Mouse (Mus musculus) G1E (cell line): Measurements from ENCODE around the gene Orai1. TPM values are rescaled to one million over a fixed set of nuclear protein-coding genes. Genes with fewer than 3 reads are reported as not detected.

Experiments used
- ATAC-seq: 2 replicates; pipeline ENCODE4 v1.8.0; 2016; ENCODE audit warnings: mild to moderate bottlenecking; ENCODE audit not compliant: insufficient number of reproducible peaks, poor library complexity, low FRiP score, severe bottlenecking; ENCODE audit errors: extremely low read depth
- DNase-seq: peaks from one replicate; pipeline ENCODE4 v3.0.0; 2012; ENCODE audit warnings: low spot score
- H3K27me3 ChIP-seq: 2 replicates; pipeline ENCODE4 v1.6.1; 2012; ENCODE audit warnings: mild to moderate bottlenecking, low read length, inconsistent platforms; ENCODE audit not compliant: insufficient read depth
- H3K36me3 ChIP-seq: replicated peaks from 2 replicates; pipeline ENCODE3; 2012; ENCODE audit warnings: mild to moderate bottlenecking, inconsistent platforms
- H3K4me1 ChIP-seq: 2 replicates; pipeline ENCODE4 v1.6.1; 2012; ENCODE audit warnings: low read depth, low read length, inconsistent platforms, mixed read lengths; ENCODE audit not compliant: insufficient read depth
- H3K4me3 ChIP-seq: 2 replicates; pipeline ENCODE4 v1.5.1; 2012; ENCODE audit warnings: low read depth, mild to moderate bottlenecking, inconsistent platforms, low read length, moderate library complexity, mixed read lengths
- H3K9me3 ChIP-seq: replicated peaks from 2 replicates; pipeline ENCODE4 v1.6.1; 2012; ENCODE audit warnings: inconsistent platforms
- CTCF ChIP-seq: IDR thresholded peaks from 2 replicates; pipeline ENCODE4 v1.5.1; 2012; ENCODE audit warnings: low read depth, low read length, inconsistent platforms, mixed read lengths
- GATA1 ChIP-seq: IDR thresholded peaks from 2 replicates; pipeline ENCODE4 v1.6.1; 2012; ENCODE audit warnings: borderline replicate concordance, low read length, inconsistent platforms, mixed read lengths
- GATA2 ChIP-seq: IDR thresholded peaks from 2 replicates; pipeline ENCODE4 v1.6.1; 2012; ENCODE audit warnings: low read depth, low read length, inconsistent platforms, borderline replicate concordance
- POLR2AphosphoS5 ChIP-seq: IDR thresholded peaks from 2 replicates; pipeline ENCODE4 v1.6.1; 2012; ENCODE audit warnings: low read depth, low read length, inconsistent platforms; ENCODE audit not compliant: insufficient replicate concordance
- TAL1 ChIP-seq: conservative IDR thresholded peaks from 2 replicates; pipeline ENCODE4 v1.6.1; 2012; ENCODE audit warnings: low read depth, low read length, inconsistent platforms, mixed read lengths
- polyA plus RNA-seq: library from polyadenylated mRNA; stranded (reverse); fragments of >175 nt; gene quantifications from 2 replicates; pipeline ENCODE4 v1.2.3, GENCODE M21; 2012
- total RNA-seq, 2 experiments: library from RNA; stranded (forward) in 1 of 2; stranded (reverse) in 1 of 2; fragments of 200-1000 nt in 1 of 2; fragments of >200 nt in 1 of 2; fragmentation: Nextera tagmentation in 1 of 2; gene quantifications; 2 replicates each; pipeline ENCODE4 v1.2.3; 2014 to 2017

Orai1 gene
- total and polyA plus RNA-seq, 3 experiments = 7.1 to 18.1 (median 16.0) TPM

DNA sequence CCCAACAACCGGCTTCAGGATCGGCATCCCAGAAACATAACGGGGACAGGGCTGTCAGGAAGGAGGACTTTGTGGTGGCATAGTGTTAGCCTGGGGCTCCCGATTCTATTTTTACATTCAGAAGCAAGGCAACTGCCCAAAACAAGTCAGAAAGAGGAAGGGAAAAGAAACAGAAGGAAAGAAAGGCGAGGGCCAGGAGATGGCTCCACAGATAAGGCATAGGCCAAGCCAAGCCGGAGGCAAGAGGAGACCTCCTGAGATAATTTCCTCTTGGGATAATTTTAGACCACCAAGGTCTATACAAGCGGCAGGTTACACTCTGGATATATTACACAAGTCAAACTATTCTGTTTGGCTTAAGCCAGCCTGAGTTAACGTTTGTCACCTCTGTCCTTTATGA is 35.9 kb upstream of the Orai1 start:
- no peaks in the 10 kb centered on the region for H3K27me3 ChIP-seq
- H3K36me3 ChIP-seq = peaks cover 60% of the 10 kb centered on the region
- no peaks in the 10 kb centered on the region for H3K4me1 ChIP-seq
- no peak overlapping the region for H3K4me3 ChIP-seq
- no peaks in the 10 kb centered on the region for H3K9me3 ChIP-seq
- DNase-seq (no peak), ATAC-seq (no peak)
- TF ChIP-seq TAL1 (no peak), GATA1 (no peak), GATA2 (no peak), CTCF (no peak), POLR2AphosphoS5 (no peak)

DNA sequence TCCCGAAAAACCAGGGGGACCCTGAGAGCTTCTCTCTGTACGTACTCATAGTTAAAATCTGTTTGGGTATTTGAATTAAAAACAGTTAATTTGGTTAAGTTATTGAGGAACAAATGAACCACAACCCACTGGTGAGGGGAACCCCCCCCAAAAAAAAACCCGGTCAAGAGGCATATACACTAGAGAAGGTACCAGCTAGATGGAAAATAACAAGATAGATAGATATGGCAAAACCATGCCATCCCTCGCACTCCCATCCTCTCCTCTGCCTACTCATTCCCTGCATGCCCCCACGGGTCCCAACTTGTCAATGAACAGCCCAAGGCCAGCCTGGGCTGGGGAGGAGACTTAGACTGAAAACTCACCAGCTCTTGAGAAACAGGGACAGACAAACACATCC is 30.4 kb upstream of the Orai1 start:
- ATAC-seq = no peak
- H3K4me3 ChIP-seq = no peak overlapping the region
- TF ChIP-seq CTCF = no peak
- no peak for TF ChIP-seq GATA1
- TF ChIP-seq GATA2 = no peak
- TF ChIP-seq TAL1 = no peak
- TF ChIP-seq POLR2AphosphoS5 = no peak
- peaks cover 3% of the 10 kb centered on the region; the same call in 1 of the 2 replicates for H3K27me3 ChIP-seq
- no peak for DNase-seq
- peaks cover 54% of the 10 kb centered on the region for H3K36me3 ChIP-seq
- no peaks in the 10 kb centered on the region for H3K9me3 ChIP-seq
- H3K4me1 ChIP-seq = peaks cover 20% of the 10 kb centered on the region

DNA sequence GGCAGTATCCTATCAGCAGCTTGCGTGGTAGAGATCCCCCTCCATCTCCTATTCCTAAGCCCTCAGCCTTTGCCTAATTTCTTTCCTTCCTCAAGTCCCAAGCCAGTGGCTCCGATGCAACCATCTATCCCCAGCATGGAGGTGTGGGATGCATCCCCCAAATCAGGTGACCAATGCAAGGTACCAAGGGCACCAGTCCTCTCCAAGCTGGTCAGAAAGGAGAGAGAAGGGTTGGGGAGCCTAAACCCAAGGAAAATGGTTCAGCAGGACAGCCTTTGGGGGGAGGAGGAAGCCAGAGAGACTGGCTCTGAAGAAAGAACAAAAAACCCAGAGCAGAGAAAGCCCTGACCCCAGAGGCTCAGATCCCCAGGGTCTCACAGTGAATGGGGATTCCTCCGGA is 29.6 kb upstream of the Orai1 start:
- TF ChIP-seq GATA1 = no peak
- no peak for TF ChIP-seq TAL1
- TF ChIP-seq POLR2AphosphoS5 = no peak
- no peak for TF ChIP-seq GATA2
- TF ChIP-seq CTCF = no peak
- ATAC-seq = no peak
- H3K36me3 ChIP-seq = peaks cover 48% of the 10 kb centered on the region
- no peak for DNase-seq
- H3K9me3 ChIP-seq = no peaks in the 10 kb centered on the region
- peaks cover 3% of the 10 kb centered on the region; the same call in 1 of the 2 replicates for H3K27me3 ChIP-seq
- peaks cover 28% of the 10 kb centered on the region for H3K4me1 ChIP-seq
- H3K4me3 ChIP-seq = no peak overlapping the region

DNA sequence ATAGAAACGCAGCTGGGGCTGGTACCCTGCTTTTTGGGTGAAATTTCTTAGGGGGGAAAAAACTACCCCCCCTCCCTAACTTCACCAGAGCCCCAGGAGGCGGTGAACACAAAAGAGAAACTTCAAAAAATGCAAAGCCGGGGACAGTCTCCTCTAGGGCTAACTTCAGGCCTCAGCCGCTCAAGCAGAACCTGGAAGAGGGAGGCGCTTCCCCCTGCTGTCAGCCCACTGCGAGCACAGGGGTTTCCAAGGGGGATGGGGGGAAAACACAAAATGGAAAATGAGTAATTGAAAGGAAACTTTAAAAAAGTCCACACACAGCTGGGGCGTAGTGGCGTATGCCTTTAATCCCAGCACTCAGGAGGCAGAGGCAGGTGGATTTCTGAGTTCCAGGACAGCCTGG is 28.8 kb upstream of the Orai1 start:
- H3K4me1 ChIP-seq = peaks cover 36% of the 10 kb centered on the region
- TF ChIP-seq TAL1 (no peak), GATA1 (no peak), POLR2AphosphoS5 (no peak), CTCF (no peak), GATA2 (no peak)
- peaks cover 3% of the 10 kb centered on the region; the same call in 1 of the 2 replicates for H3K27me3 ChIP-seq
- peaks cover 43% of the 10 kb centered on the region for H3K36me3 ChIP-seq
- DNase-seq (no peak), ATAC-seq (no peak)
- no peak overlapping the region for H3K4me3 ChIP-seq
- H3K9me3 ChIP-seq = no peaks in the 10 kb centered on the region

DNA sequence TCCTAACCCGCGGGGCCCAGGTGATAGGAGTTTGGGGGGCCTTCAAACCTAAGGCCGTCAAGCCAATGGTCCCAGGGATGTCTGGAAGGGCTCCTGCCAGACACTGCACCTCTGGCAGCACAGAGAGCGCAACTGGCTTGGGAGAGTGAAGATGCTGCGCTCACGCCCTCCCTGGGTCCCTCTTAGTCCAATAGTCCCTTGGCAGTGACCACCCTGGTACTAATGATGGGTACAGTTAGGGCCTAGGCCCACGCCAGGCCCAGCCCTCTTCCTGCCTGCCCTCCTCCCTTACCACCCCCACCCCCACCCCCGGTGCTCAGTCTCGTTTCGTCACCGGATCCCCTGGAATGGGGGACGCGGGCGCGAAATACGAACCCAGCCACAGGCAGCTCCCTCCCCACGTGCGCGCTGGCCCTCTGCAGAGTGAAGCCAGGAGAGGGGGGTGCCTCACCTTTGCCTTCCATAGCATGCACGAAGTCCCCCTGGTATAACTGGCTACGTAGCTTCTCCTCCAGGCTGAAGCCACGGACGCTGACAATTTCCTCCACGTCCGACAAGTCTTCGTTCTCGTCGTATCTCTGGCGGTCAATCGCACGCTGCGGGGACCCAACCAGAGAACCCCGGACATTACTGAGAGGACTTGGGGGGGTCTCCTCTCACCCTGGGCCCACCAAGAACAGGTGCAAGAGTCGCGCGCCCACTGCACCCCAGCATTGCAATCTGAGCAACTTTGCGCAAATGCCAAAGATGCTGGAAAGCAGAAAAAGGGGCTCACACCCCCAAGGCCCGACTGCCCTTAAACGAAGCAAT is 27.5 kb upstream of the Orai1 start:
- Histone ChIP-seq H3K9me3 (no peaks in the 10 kb centered on the region), H3K4me1 (peaks cover 42% of the 10 kb centered on the region), H3K36me3 (peaks cover 33% of the 10 kb centered on the region), H3K27me3 (peaks cover 3% of the 10 kb centered on the region; the same call in 1 of the 2 replicates), H3K4me3 (peak overlapping the region; percentile 76)
- no peak for TF ChIP-seq CTCF
- no peak for TF ChIP-seq GATA2
- peak; percentile 24 for DNase-seq
- no peak for ATAC-seq

DNA sequence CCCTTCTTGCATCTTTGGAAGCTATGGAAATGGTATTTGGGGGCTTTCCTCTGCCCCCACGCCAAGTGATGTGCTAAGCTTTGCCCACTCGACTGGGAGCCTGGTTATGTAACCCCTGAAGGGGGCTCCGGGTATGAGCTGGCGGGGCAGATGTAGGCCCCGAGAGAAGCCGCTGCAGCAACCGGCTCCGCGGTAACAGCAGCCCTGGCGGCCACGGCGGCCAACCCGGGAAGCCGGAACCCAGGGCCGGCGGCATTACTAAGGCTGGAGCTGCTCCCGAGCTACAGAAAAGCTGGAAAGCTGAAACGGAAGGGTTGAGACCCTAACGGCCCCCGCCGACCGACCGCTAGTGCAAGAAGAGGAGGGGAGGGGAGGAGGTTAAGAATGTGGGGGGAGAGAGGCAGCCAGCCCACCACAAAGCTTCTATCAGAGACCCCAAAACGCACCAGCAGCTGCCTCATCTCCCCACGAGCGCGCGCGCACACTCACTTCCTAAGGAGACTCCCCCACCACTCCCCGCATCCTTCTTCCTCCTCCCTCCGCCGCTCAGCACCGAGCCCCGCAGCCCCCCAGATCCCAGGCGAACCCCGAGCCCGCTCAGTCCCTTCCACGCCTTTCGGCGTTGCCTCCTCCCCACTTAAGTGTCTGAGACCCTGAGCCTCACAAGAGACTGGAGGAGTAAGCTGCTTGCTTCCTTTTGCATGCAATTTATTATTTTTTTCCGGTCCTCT is 26.7 kb upstream of the Orai1 start:
- peaks cover 42% of the 10 kb centered on the region for H3K4me1 ChIP-seq
- TF ChIP-seq POLR2AphosphoS5 (no peak), GATA2 (no peak), TAL1 (no peak), GATA1 (no peak), CTCF (no peak)
- peaks cover 27% of the 10 kb centered on the region for H3K36me3 ChIP-seq
- DNase-seq (peak; percentile 58), ATAC-seq (no peak)
- peaks cover 3% of the 10 kb centered on the region; the same call in 1 of the 2 replicates for H3K27me3 ChIP-seq
- peak overlapping the region; percentile 76 for H3K4me3 ChIP-seq
- H3K9me3 ChIP-seq = no peaks in the 10 kb centered on the region
